Mouse (Mus musculus): Measurements from ENCODE around the gene Fibp. TPM values are rescaled to one million over a fixed set of nuclear protein-coding genes. Genes with fewer than 3 reads are reported as not detected.

Fibp gene
- polyA plus RNA-seq, 1 experiment from 2014 or later = 150 TPM

GRCm38 (mm10) chr19:5429219-5429618, 31.2 kb upstream of the Fibp start:
- ATAC-seq (replicated peaks; ENCODE audit: low FRiP score, low read depth) (no peak), DNase-seq (ENCODE audit: low spot score) (no peak)
- Histone ChIP-seq H3K9ac (ENCODE audit: low read depth, low read length) (no peak overlapping the region), H3K27me3 (ENCODE audit: insufficient read depth, low read length) (no peaks in the 10 kb centered on the region), H3K27ac (no peak overlapping the region), H3K4me3 (replicated peaks; ENCODE audit: low read depth, low read length) (no peak overlapping the region), H3K9me3 (replicated peaks; ENCODE audit: low read length) (no peaks in the 10 kb centered on the region), H3K36me3 (ENCODE audit: insufficient read depth, low read length) (0 out of 2 replicates have a peak, but pooled peaks cover 6% of the 10 kb centered on the region), H3K4me1 (replicated peaks; ENCODE audit: insufficient read depth, low read length) (peaks cover 24% of the 10 kb centered on the region), H3K4me2 (ENCODE audit: low read length) (no peak overlapping the region)
- 87% methylated on average over 4 of the region's 4 CpGs for WGBS
- no peak for TF ChIP-seq CTCF (IDR thresholded peaks at IDR 0.05; ENCODE audit: low read depth)

GRCm38 (mm10) chr19:5429806-5430205, 30.6 kb upstream of the Fibp start:
- 68% methylated on average over 8 of the region's 8 CpGs for WGBS
- Histone ChIP-seq H3K36me3 (ENCODE audit: insufficient read depth, low read length) (0 out of 2 replicates have a peak, but pooled peaks cover 6% of the 10 kb centered on the region), H3K9me3 (replicated peaks; ENCODE audit: low read length) (no peaks in the 10 kb centered on the region), H3K4me2 (ENCODE audit: low read length) (no peak overlapping the region), H3K4me3 (replicated peaks; ENCODE audit: low read depth, low read length) (no peak overlapping the region), H3K27ac (no peak overlapping the region), H3K4me1 (replicated peaks; ENCODE audit: insufficient read depth, low read length) (peaks cover 24% of the 10 kb centered on the region), H3K27me3 (ENCODE audit: insufficient read depth, low read length) (no peaks in the 10 kb centered on the region), H3K9ac (ENCODE audit: low read depth, low read length) (no peak overlapping the region)
- DNase-seq (ENCODE audit: low spot score) (no peak), ATAC-seq (replicated peaks; ENCODE audit: low FRiP score, low read depth) (no peak)
- no peak for TF ChIP-seq CTCF (IDR thresholded peaks at IDR 0.05; ENCODE audit: low read depth)

GRCm38 (mm10) chr19:5430408-5430807, 30.0 kb upstream of the Fibp start:
- Histone ChIP-seq H3K4me1 (replicated peaks; ENCODE audit: insufficient read depth, low read length) (peaks cover 24% of the 10 kb centered on the region), H3K4me3 (replicated peaks; ENCODE audit: low read depth, low read length) (no peak overlapping the region), H3K9me3 (replicated peaks; ENCODE audit: low read length) (no peaks in the 10 kb centered on the region), H3K4me2 (ENCODE audit: low read length) (no peak overlapping the region), H3K9ac (ENCODE audit: low read depth, low read length) (no peak overlapping the region), H3K27ac (no peak overlapping the region), H3K36me3 (ENCODE audit: insufficient read depth, low read length) (0 out of 2 replicates have a peak, but pooled peaks cover 6% of the 10 kb centered on the region), H3K27me3 (ENCODE audit: insufficient read depth, low read length) (no peaks in the 10 kb centered on the region)
- ATAC-seq (replicated peaks; ENCODE audit: low FRiP score, low read depth) = no peak
- no peak for TF ChIP-seq CTCF (IDR thresholded peaks at IDR 0.05; ENCODE audit: low read depth)
- 91% methylated on average over 1 of the region's 1 CpGs for WGBS
- no peak for DNase-seq (ENCODE audit: low spot score)

- Histone ChIP-seq H3K27ac (no peak overlapping the region), H3K27me3 (ENCODE audit: insufficient read depth, low read length) (no peaks in the 10 kb centered on the region), H3K36me3 (ENCODE audit: insufficient read depth, low read length) (0 out of 2 replicates have a peak, but pooled peaks cover 3% of the 10 kb centered on the region), H3K9me3 (replicated peaks; ENCODE audit: low read length) (no peaks in the 10 kb centered on the region), H3K4me1 (replicated peaks; ENCODE audit: insufficient read depth, low read length) (peaks cover 10% of the 10 kb centered on the region), H3K9ac (ENCODE audit: low read depth, low read length) (no peak overlapping the region), H3K4me2 (ENCODE audit: low read length) (no peak overlapping the region), H3K4me3 (replicated peaks; ENCODE audit: low read depth, low read length) (no peak overlapping the region)
- 75% methylated on average over 4 of the region's 4 CpGs for WGBS
- TF ChIP-seq CTCF (IDR thresholded peaks at IDR 0.05; ENCODE audit: low read depth) = no peak
- no peak for DNase-seq (ENCODE audit: low spot score)
- no peak for ATAC-seq (replicated peaks; ENCODE audit: low FRiP score, low read depth)
Measured at GRCm38 (mm10) chr19:5431911-5432464, 28.4 kb upstream of the Fibp start.

GRCm38 (mm10) chr19:5432992-5433852, 27.2 kb upstream of the Fibp start:
- Histone ChIP-seq H3K4me3 (replicated peaks; ENCODE audit: low read depth, low read length) (peak overlapping the region; percentile 30), H3K27me3 (ENCODE audit: insufficient read depth, low read length) (no peaks in the 10 kb centered on the region), H3K9me3 (replicated peaks; ENCODE audit: low read length) (no peaks in the 10 kb centered on the region), H3K27ac (peak overlapping the region; percentile 66), H3K9ac (ENCODE audit: low read depth, low read length) (peak overlapping the region; percentile 47; the same call in 1 of the 2 replicates), H3K36me3 (ENCODE audit: insufficient read depth, low read length) (0 out of 2 replicates have a peak, but pooled peaks cover 3% of the 10 kb centered on the region), H3K4me2 (ENCODE audit: low read length) (peak overlapping the region; percentile 82), H3K4me1 (replicated peaks; ENCODE audit: insufficient read depth, low read length) (peaks cover 8% of the 10 kb centered on the region)
- WGBS = 5% methylated on average over 16 of the region's 16 CpGs
- peak; percentile 69 for TF ChIP-seq CTCF (IDR thresholded peaks at IDR 0.05; ENCODE audit: low read depth)
- ATAC-seq (replicated peaks; ENCODE audit: low FRiP score, low read depth) (peak; percentile 37; the same call in 1 of the 2 replicates), DNase-seq (ENCODE audit: low spot score) (peak; percentile 89)

- Histone ChIP-seq H3K4me2 (ENCODE audit: low read length) (peak overlapping the region; percentile 82), H3K9ac (ENCODE audit: low read depth, low read length) (peak overlapping the region; percentile 47; the same call in 1 of the 2 replicates), H3K27me3 (ENCODE audit: insufficient read depth, low read length) (no peaks in the 10 kb centered on the region), H3K9me3 (replicated peaks; ENCODE audit: low read length) (no peaks in the 10 kb centered on the region), H3K4me3 (replicated peaks; ENCODE audit: low read depth, low read length) (no peak overlapping the region), H3K27ac (peak overlapping the region; percentile 66), H3K36me3 (ENCODE audit: insufficient read depth, low read length) (0 out of 2 replicates have a peak, but pooled peaks cover 3% of the 10 kb centered on the region), H3K4me1 (replicated peaks; ENCODE audit: insufficient read depth, low read length) (peaks cover 8% of the 10 kb centered on the region)
- DNase-seq (ENCODE audit: low spot score) = no peak
- no peak for TF ChIP-seq CTCF (IDR thresholded peaks at IDR 0.05; ENCODE audit: low read depth)
- ATAC-seq (replicated peaks; ENCODE audit: low FRiP score, low read depth) = no peak
- 53% methylated on average over 7 of the region's 7 CpGs for WGBS
Measured at GRCm38 (mm10) chr19:5433951-5434350, 26.5 kb upstream of the Fibp start.
